Mouse (Mus musculus) midbrain, embryonic 14.5 days (tissue): ENCODE data around the gene Wars. TPM values are rescaled to one million over a fixed set of nuclear protein-coding genes. Genes with fewer than 3 reads are reported as not detected.

ENCODE experiments used
- ATAC-seq: fragments of 200-750 bp; cut with Nextera tagmentation; 2 replicates; pipeline ENCODE4 v1.8.0; 2017; ENCODE audit warnings: moderate number of reproducible peaks, moderate library complexity; ENCODE audit not compliant: low FRiP score, low TSS enrichment
- DNase-seq: peaks from one replicate; pipeline ENCODE4 v3.0.0-alpha.2; 2015
- H3K27ac ChIP-seq: fragments of 300-500 bp; sonication (generic); replicated peaks from 2 replicates; pipeline ENCODE4 v1.5.1; 2014; ENCODE audit warnings: mild to moderate bottlenecking, low read depth, low read length, moderate library complexity
- H3K27me3 ChIP-seq: fragments of 300-500 bp; sonication (generic); 2 replicates; pipeline ENCODE4 v1.6.1; 2014; ENCODE audit warnings: low read length, control low read depth, mixed read lengths; ENCODE audit not compliant: control insufficient read depth, insufficient read depth
- H3K36me3 ChIP-seq: fragments of 300-500 bp; sonication (generic); 2 replicates; pipeline ENCODE4 v1.6.1; 2014; ENCODE audit warnings: low read length, control low read depth; ENCODE audit not compliant: control insufficient read depth, insufficient read depth
- H3K4me1 ChIP-seq: fragments of 300-500 bp; sonication (generic); 2 replicates; pipeline ENCODE4 v1.6.1; 2014; ENCODE audit warnings: mild to moderate bottlenecking, antibody characterized with exemption, low read length, control low read depth; ENCODE audit not compliant: control insufficient read depth, insufficient read depth
- H3K4me2 ChIP-seq: fragments of 300-500 bp; sonication (generic); 2 replicates; pipeline ENCODE4 v1.6.1; 2014; ENCODE audit warnings: mild to moderate bottlenecking, low read length, moderate library complexity
- H3K4me3 ChIP-seq: fragments of 300-500 bp; sonication (generic); replicated peaks from 2 replicates; pipeline ENCODE4 v1.5.1; 2014; ENCODE audit warnings: low read depth, low read length
- H3K9ac ChIP-seq: fragments of 300-500 bp; sonication (generic); replicated peaks from 2 replicates; pipeline ENCODE4 v1.6.1; 2014; ENCODE audit warnings: mild to moderate bottlenecking, low read length, moderate library complexity
- H3K9me3 ChIP-seq: fragments of 300-500 bp; sonication (generic); 2 replicates; pipeline ENCODE4 v1.6.1; 2016; ENCODE audit warnings: low read length, control low read depth, mixed read lengths; ENCODE audit not compliant: control insufficient read depth
- WGBS: fragments of 180-500 bp; shearing (Covaris S2); extraction: QIAGEN DNeasy Blood & Tissue Kit; methylation state at CpG from one replicate; pipeline ENCODE4 v1.1.7; 2014; 5-methylcytosine and 5-hydroxymethylcytosine counted together
- polyA plus RNA-seq: library from polyadenylated mRNA; unstranded; fragments of >200 nt; fragmentation: Nextera tagmentation; extraction: Ambion mirVana; gene quantifications from 2 replicates; pipeline ENCODE4 v1.2.1, GENCODE M21; 2014

Gene Wars
- polyA plus RNA-seq, 1 experiment from 2014 or later: 110 TPM

GRCm38 (mm10) chr12:108824225-108824874 is 69.6 kb downstream of the Wars start:
- DNase-seq (no peak), ATAC-seq (no peak)
- H3K27ac ChIP-seq: no peak overlapping the region
- no peak overlapping the region for H3K9ac ChIP-seq
- H3K4me2 ChIP-seq: no peak overlapping the region
- H3K4me3 ChIP-seq: no peak overlapping the region
- no peaks in the 10 kb centered on the region for H3K9me3 ChIP-seq
- no peaks in the 10 kb centered on the region for H3K27me3 ChIP-seq
- WGBS: 96% methylated on average over 15 of the region's 15 CpGs
- no peaks in the 10 kb centered on the region for H3K4me1 ChIP-seq
- peaks cover 20% of the 10 kb centered on the region for H3K36me3 ChIP-seq

- Histone ChIP-seq H3K4me2 (no peak overlapping the region), H3K9ac (no peak overlapping the region), H3K9me3 (no peaks in the 10 kb centered on the region), H3K4me1 (no peaks in the 10 kb centered on the region), H3K4me3 (no peak overlapping the region), H3K27me3 (no peaks in the 10 kb centered on the region), H3K27ac (no peak overlapping the region), H3K36me3 (peaks cover 19% of the 10 kb centered on the region)
- DNase-seq (no peak), ATAC-seq (no peak)
- WGBS: 78% methylated on average over 8 of the region's 8 CpGs
These were observed 70.9 kb downstream of the Wars start for GRCm38 (mm10) chr12:108823036-108823435.

- H3K4me2 ChIP-seq: no peak overlapping the region
- no peaks in the 10 kb centered on the region for H3K27me3 ChIP-seq
- no peaks in the 10 kb centered on the region for H3K4me1 ChIP-seq
- DNase-seq: no peak
- ATAC-seq: no peak
- peaks cover 20% of the 10 kb centered on the region for H3K36me3 ChIP-seq
- H3K27ac ChIP-seq: no peak overlapping the region
- 90% methylated on average over 4 of the region's 4 CpGs for WGBS
- H3K9me3 ChIP-seq: no peaks in the 10 kb centered on the region
- no peak overlapping the region for H3K9ac ChIP-seq
- no peak overlapping the region for H3K4me3 ChIP-seq
These were observed 73.5 kb downstream of the Wars start for GRCm38 (mm10) chr12:108820461-108820860.

- DNase-seq (no peak), ATAC-seq (no peak)
- H3K4me2 ChIP-seq: no peak overlapping the region
- H3K9me3 ChIP-seq: no peaks in the 10 kb centered on the region
- H3K4me3 ChIP-seq: no peak overlapping the region
- H3K9ac ChIP-seq: no peak overlapping the region
- WGBS: 84% methylated on average over 11 of the region's 11 CpGs
- H3K36me3 ChIP-seq: peaks cover 31% of the 10 kb centered on the region
- H3K27me3 ChIP-seq: no peaks in the 10 kb centered on the region
- no peak overlapping the region for H3K27ac ChIP-seq
- no peaks in the 10 kb centered on the region for H3K4me1 ChIP-seq
These were observed 77.4 kb downstream of the Wars start for GRCm38 (mm10) chr12:108816569-108816968.

- Histone ChIP-seq H3K36me3 (peaks cover 34% of the 10 kb centered on the region), H3K9ac (no peak overlapping the region)
- no peak for ATAC-seq
These were observed 79.5 kb downstream of the Wars start for GRCm38 (mm10) chr12:108814470-108814869.

GRCm38 (mm10) chr12:108812463-108812862 is 81.5 kb downstream of the Wars start:
- DNase-seq (no peak), ATAC-seq (no peak)
- Histone ChIP-seq H3K9ac (no peak overlapping the region), H3K9me3 (no peaks in the 10 kb centered on the region), H3K4me3 (no peak overlapping the region), H3K27me3 (no peaks in the 10 kb centered on the region), H3K4me2 (no peak overlapping the region), H3K27ac (no peak overlapping the region), H3K4me1 (no peaks in the 10 kb centered on the region), H3K36me3 (peaks cover 35% of the 10 kb centered on the region)
- WGBS: 89% methylated on average over 6 of the region's 6 CpGs

More at GRCm38 (mm10) chr12:108814470-108814869, 79.5 kb downstream of the Wars start:
- Histone ChIP-seq H3K27ac (no peak overlapping the region), H3K4me3 (no peak overlapping the region), H3K27me3 (no peaks in the 10 kb centered on the region), H3K4me2 (no peak overlapping the region), H3K9me3 (no peaks in the 10 kb centered on the region), H3K4me1 (no peaks in the 10 kb centered on the region)
- no peak for DNase-seq
- WGBS: 94% methylated on average over 6 of the region's 6 CpGs

- H3K4me1 ChIP-seq: no peaks in the 10 kb centered on the region
- H3K27me3 ChIP-seq: no peaks in the 10 kb centered on the region
- DNase-seq (peak; percentile 40), ATAC-seq (no peak)
- no peaks in the 10 kb centered on the region for H3K9me3 ChIP-seq
- WGBS: 57% methylated on average over 2 of the region's 2 CpGs
- no peak overlapping the region for H3K9ac ChIP-seq
- H3K27ac ChIP-seq: no peak overlapping the region
- H3K36me3 ChIP-seq: peaks cover 24% of the 10 kb centered on the region
- no peak overlapping the region for H3K4me2 ChIP-seq
- H3K4me3 ChIP-seq: no peak overlapping the region
These were observed 82.8 kb downstream of the Wars start for GRCm38 (mm10) chr12:108811133-108811532.

- 93% methylated on average over 7 of the region's 7 CpGs for WGBS
- H3K27me3 ChIP-seq: no peaks in the 10 kb centered on the region
These were observed 83.7 kb downstream of the Wars start for GRCm38 (mm10) chr12:108810309-108810708.

More at GRCm38 (mm10) chr12:108810309-108810708, 83.7 kb downstream of the Wars start:
- no peak overlapping the region for H3K27ac ChIP-seq
- ATAC-seq (no peak), DNase-seq (no peak)
- H3K4me3 ChIP-seq: no peak overlapping the region
- H3K4me2 ChIP-seq: no peak overlapping the region
- no peaks in the 10 kb centered on the region for H3K9me3 ChIP-seq
- no peak overlapping the region for H3K9ac ChIP-seq
- H3K36me3 ChIP-seq: peaks cover 21% of the 10 kb centered on the region
- H3K4me1 ChIP-seq: no peaks in the 10 kb centered on the region
